Mouse (Mus musculus) heart, embryonic 16.5 days (tissue): Measurements from ENCODE around the gene Chst12. TPM values are rescaled to one million over a fixed set of nuclear protein-coding genes. Genes with fewer than 3 reads are reported as not detected.

Experiments
- ATAC-seq: fragments of 200-750 bp; cut with Nextera tagmentation; replicated peaks from 2 replicates; pipeline ENCODE4 v1.8.0; 2017; ENCODE audit warnings: moderate number of reproducible peaks; ENCODE audit not compliant: insufficient read depth, low FRiP score; ENCODE audit errors: extremely low read depth
- H3K27ac ChIP-seq: fragments of 300-500 bp; sonication (generic); 2 replicates; pipeline ENCODE4 v1.5.1; 2014; ENCODE audit warnings: mild to moderate bottlenecking, low read length, control low read depth, moderate library complexity
- H3K27me3 ChIP-seq: fragments of 300-500 bp; sonication (generic); 2 replicates; pipeline ENCODE4 v1.6.1; 2014; ENCODE audit warnings: low read length, mixed read lengths; ENCODE audit not compliant: control insufficient read depth, insufficient read depth
- H3K36me3 ChIP-seq: fragments of 300-500 bp; sonication (generic); 2 replicates; pipeline ENCODE4 v1.6.1; 2014; ENCODE audit not compliant: control insufficient read depth, insufficient read depth
- H3K4me1 ChIP-seq: fragments of 300-500 bp; sonication (generic); 2 replicates; pipeline ENCODE4 v1.6.1; 2014; ENCODE audit warnings: low read length, mixed read lengths; ENCODE audit not compliant: control insufficient read depth, insufficient read depth
- H3K4me2 ChIP-seq: fragments of 300-500 bp; sonication (generic); 2 replicates; pipeline ENCODE4 v1.6.1; 2014; ENCODE audit warnings: low read depth, mild to moderate bottlenecking, control low read depth, low read length
- H3K4me3 ChIP-seq: fragments of 300-500 bp; sonication (generic); 2 replicates; pipeline ENCODE4 v1.5.1; 2014; ENCODE audit warnings: mild to moderate bottlenecking, control low read depth, low read length
- H3K9ac ChIP-seq: fragments of 300-500 bp; sonication (generic); 2 replicates; pipeline ENCODE4 v1.6.1; 2014; ENCODE audit warnings: low read length, control low read depth
- H3K9me3 ChIP-seq: fragments of 300-500 bp; sonication (generic); replicated peaks from 2 replicates; pipeline ENCODE4 v1.6.1; 2016; ENCODE audit warnings: low read length; ENCODE audit not compliant: control insufficient read depth
- WGBS: fragments of 180-500 bp; shearing (Covaris S2); extraction: QIAGEN DNeasy Blood & Tissue Kit; methylation state at CpG from one replicate; pipeline ENCODE4 v1.1.7; 2014; 5-methylcytosine and 5-hydroxymethylcytosine counted together
- polyA plus RNA-seq: library from polyadenylated mRNA; unstranded; fragments of >200 nt; fragmentation: Nextera tagmentation; extraction: Ambion mirVana; gene quantifications from 2 replicates; pipeline ENCODE4 v1.2.1, GENCODE M21; 2015

The Chst12 gene
- polyA plus RNA-seq, 1 experiment from 2014 or later, result 13.9 TPM

DNA sequence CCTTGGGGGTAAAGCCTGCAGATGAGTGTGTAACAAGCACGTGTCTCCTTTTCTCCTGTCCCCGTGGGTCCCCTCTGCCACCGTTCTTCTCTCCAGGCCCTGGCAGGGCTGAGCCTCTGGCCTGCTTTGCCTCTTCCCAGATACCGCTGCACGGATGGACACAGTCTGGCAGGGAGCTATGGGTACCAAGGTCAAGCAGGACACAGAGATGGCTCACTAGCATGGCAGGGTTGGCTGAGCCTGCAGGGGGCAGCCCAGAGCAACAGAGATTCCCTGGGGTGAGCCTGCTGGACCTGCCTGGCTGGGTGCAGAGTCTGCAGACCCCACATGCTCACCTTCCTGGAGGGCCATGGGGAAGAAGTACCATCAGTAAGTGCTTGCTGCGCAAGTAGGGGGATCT lies 60.5 kb downstream of the Chst12 start:
- H3K27me3 ChIP-seq, result no peaks in the 10 kb centered on the region
- no peaks in the 10 kb centered on the region for H3K9me3 ChIP-seq
- 37% methylated on average over 6 of the region's 6 CpGs for WGBS
- H3K4me2 ChIP-seq, result no peak overlapping the region
- H3K4me1 ChIP-seq, result peaks cover 17% of the 10 kb centered on the region
- ATAC-seq, result peak; percentile 32; the same call in 1 of the 2 replicates
- no peak overlapping the region for H3K4me3 ChIP-seq
- peak overlapping the region; percentile 19; the same call in 1 of the 2 replicates for H3K27ac ChIP-seq
- no peaks in the 10 kb centered on the region for H3K36me3 ChIP-seq
- no peak overlapping the region for H3K9ac ChIP-seq

- Histone ChIP-seq H3K36me3 (no peaks in the 10 kb centered on the region), H3K4me3 (no peak overlapping the region), H3K9me3 (no peaks in the 10 kb centered on the region), H3K4me1 (peaks cover 19% of the 10 kb centered on the region), H3K27me3 (no peaks in the 10 kb centered on the region), H3K27ac (no peak overlapping the region), H3K4me2 (no peak overlapping the region), H3K9ac (no peak overlapping the region)
- ATAC-seq, result no peak
- 78% methylated on average over 4 of the region's 4 CpGs for WGBS
Observed at GRCm38 (mm10) chr5:140566271-140566670, 60.9 kb downstream of the Chst12 start.

GRCm38 (mm10) chr5:140567321-140567720 lies 62.0 kb downstream of the Chst12 start:
- H3K4me2 ChIP-seq, result no peak overlapping the region
- no peaks in the 10 kb centered on the region for H3K27me3 ChIP-seq
- no peak overlapping the region for H3K27ac ChIP-seq
- H3K36me3 ChIP-seq, result no peaks in the 10 kb centered on the region
- WGBS, result 58% methylated on average over 11 of the region's 11 CpGs
- H3K9ac ChIP-seq, result no peak overlapping the region
- H3K9me3 ChIP-seq, result no peaks in the 10 kb centered on the region
- no peak overlapping the region for H3K4me3 ChIP-seq
- ATAC-seq, result 0 out of 2 replicates have a peak, but pooled peaks have one; percentile 20
- H3K4me1 ChIP-seq, result peaks cover 24% of the 10 kb centered on the region

DNA sequence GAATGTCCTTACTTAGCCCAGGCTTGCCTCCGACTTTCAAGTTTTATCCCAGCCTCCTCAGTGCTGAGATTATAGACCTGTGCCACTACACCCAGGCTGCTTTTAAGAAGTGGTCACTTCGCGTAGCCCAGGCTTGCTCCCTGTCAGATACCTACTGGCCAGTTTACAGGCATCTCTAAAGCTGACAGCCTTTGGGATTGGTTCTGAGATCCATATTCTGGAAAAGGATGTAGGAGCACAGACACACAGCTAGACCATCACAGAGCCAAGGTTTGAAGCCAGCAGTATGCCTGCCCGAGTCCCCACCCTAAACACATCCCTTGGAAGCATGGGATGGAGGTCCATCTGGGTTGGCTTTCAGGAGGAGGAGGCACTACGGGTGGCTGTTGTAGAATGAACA lies 62.4 kb downstream of the Chst12 start:
- no peak for ATAC-seq
- Histone ChIP-seq H3K9me3 (no peaks in the 10 kb centered on the region), H3K4me1 (peaks cover 26% of the 10 kb centered on the region), H3K27ac (no peak overlapping the region; the same call in 1 of the 2 replicates), H3K9ac (no peak overlapping the region), H3K36me3 (no peaks in the 10 kb centered on the region), H3K4me3 (no peak overlapping the region), H3K27me3 (no peaks in the 10 kb centered on the region), H3K4me2 (no peak overlapping the region)
- WGBS, result 86% methylated on average over 5 of the region's 5 CpGs

- WGBS, result 39% methylated on average over 10 of the region's 10 CpGs
Observed at GRCm38 (mm10) chr5:140568321-140568970, 63.1 kb downstream of the Chst12 start.

DNA sequence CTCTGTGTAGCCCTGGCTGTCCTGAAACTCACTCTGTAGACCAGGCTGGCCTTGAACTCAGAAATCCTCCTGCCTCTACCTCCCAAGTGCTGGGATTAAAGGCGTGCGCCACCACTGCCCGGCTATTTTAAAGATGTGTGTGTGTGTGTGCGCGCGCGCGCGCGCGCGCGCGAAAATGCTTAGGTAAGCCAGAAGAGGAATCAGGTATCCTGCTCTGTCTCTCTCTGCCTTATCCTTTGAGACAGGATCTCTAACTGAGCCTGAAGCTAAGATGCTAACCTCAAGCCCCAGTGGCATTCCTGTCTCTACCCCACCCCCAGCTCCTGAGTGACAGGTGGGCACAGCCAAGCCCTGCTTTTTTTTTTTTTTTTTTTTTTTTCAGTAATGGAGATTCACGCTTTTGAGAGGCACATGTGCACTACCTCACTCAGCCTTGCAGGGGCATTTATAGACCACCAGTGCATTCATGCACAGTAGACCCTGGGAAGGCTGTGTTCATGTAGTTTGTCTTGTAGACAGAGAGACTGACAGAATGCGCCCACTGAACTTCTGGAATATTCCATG lies 63.8 kb downstream of the Chst12 start:
- Histone ChIP-seq H3K9ac (no peak overlapping the region), H3K4me3 (no peak overlapping the region), H3K4me2 (no peak overlapping the region), H3K36me3 (no peaks in the 10 kb centered on the region), H3K27ac (no peak overlapping the region), H3K27me3 (no peaks in the 10 kb centered on the region), H3K4me1 (peaks cover 26% of the 10 kb centered on the region), H3K9me3 (no peaks in the 10 kb centered on the region)
- no peak for ATAC-seq
- 80% methylated on average over 16 of the region's 16 CpGs for WGBS

More at GRCm38 (mm10) chr5:140568321-140568970, 63.1 kb downstream of the Chst12 start:
- ATAC-seq, result no peak; the same call in 1 of the 2 replicates
- H3K4me3 ChIP-seq, result no peak overlapping the region
- H3K27ac ChIP-seq, result peak overlapping the region; percentile 28; the same call in 1 of the 2 replicates
- H3K27me3 ChIP-seq, result no peaks in the 10 kb centered on the region
- peak overlapping the region; percentile 40; the same call in 1 of the 2 replicates for H3K9ac ChIP-seq
- H3K36me3 ChIP-seq, result no peaks in the 10 kb centered on the region
- H3K4me1 ChIP-seq, result peaks cover 26% of the 10 kb centered on the region
- H3K9me3 ChIP-seq, result no peaks in the 10 kb centered on the region
- peak overlapping the region; percentile 48; the same call in 1 of the 2 replicates for H3K4me2 ChIP-seq

- Histone ChIP-seq H3K9ac (no peak overlapping the region), H3K4me2 (no peak overlapping the region), H3K4me3 (no peak overlapping the region), H3K27me3 (no peaks in the 10 kb centered on the region), H3K27ac (no peak overlapping the region), H3K36me3 (no peaks in the 10 kb centered on the region), H3K9me3 (no peaks in the 10 kb centered on the region), H3K4me1 (peaks cover 27% of the 10 kb centered on the region)
- WGBS, result 89% methylated on average over 13 of the region's 13 CpGs
- ATAC-seq, result no peak
Observed at GRCm38 (mm10) chr5:140570223-140570870, 65.0 kb downstream of the Chst12 start.

DNA sequence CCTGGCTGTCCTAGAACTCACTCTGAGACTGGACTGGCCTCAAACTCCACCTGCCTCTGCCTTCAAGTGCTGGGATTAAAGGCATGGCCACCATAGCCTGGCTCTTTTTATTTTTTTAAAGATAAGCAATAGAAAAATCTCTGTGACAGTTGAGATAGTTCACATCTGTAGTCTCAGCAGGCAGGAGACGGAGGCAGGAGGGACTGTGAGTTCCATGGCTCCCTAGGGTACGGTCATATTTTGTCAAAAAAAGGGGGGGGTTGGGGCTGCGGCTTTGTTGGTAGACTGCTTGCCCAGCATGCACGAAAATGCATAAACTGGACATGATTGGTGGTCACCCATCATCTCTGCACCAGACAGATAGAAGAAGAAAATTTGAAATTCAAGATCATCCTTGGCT lies 65.9 kb downstream of the Chst12 start:
- Histone ChIP-seq H3K27me3 (no peaks in the 10 kb centered on the region), H3K9me3 (no peaks in the 10 kb centered on the region), H3K27ac (no peak overlapping the region), H3K4me3 (no peak overlapping the region), H3K4me2 (no peak overlapping the region), H3K4me1 (peaks cover 24% of the 10 kb centered on the region), H3K9ac (no peak overlapping the region), H3K36me3 (no peaks in the 10 kb centered on the region)
- WGBS, result 72% methylated on average over 4 of the region's 4 CpGs
- ATAC-seq, result no peak

DNA sequence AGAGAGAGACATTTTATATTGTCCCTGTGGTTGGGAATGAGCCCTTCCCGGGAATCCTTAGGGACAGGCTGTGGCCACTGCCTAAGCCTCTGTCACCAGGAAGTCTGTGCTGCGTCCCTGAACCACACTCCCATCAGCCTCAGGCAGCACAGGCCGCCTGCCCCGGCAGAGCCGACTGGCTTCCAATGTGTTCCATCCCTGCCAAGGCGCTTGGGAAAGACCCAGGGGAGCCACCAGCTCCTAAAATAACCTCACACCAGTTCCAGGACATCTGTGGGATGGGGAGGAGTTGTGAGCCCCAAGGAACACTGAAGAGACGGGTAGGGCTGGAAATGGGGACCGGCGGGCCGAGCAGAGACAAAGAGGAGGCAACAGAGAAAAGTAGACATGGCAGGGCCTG lies 66.3 kb downstream of the Chst12 start:
- peak; percentile 42; the same call in 1 of the 2 replicates for ATAC-seq
- H3K9me3 ChIP-seq, result no peaks in the 10 kb centered on the region
- H3K27ac ChIP-seq, result peak overlapping the region; percentile 28; the same call in 1 of the 2 replicates
- H3K4me2 ChIP-seq, result no peak overlapping the region
- H3K4me1 ChIP-seq, result peaks cover 24% of the 10 kb centered on the region
- H3K36me3 ChIP-seq, result no peaks in the 10 kb centered on the region
- no peak overlapping the region for H3K4me3 ChIP-seq
- no peaks in the 10 kb centered on the region for H3K27me3 ChIP-seq
- 32% methylated on average over 10 of the region's 10 CpGs for WGBS
- no peak overlapping the region for H3K9ac ChIP-seq
